Comparison of ENCODE assay signal across 9 mouse cellular contexts in genomic region chr3:73057197-73057811, GRCm38 (mm10). TPM values are rescaled to one million over a fixed set of nuclear protein-coding genes. Genes with fewer than 3 reads are reported as not detected.
DNase-seq lines count a peak whose midpoint lies in the region; ATAC-seq lines count a peak whose summit lies in the region.
"Had no signal": no experiment of that assay in that cellular context is flagged by ENCODE, and none has a peak within 500 bp of the region (broad histone marks: within the 10 kb centered on the region; RNA-seq: fewer than 3 reads in every experiment).

Gene Slitrk3 (minus strand): TSS chr3:73057803.

- DNase-seq in forebrain, embryonic 10.5 days (ENCODE audit: extremely low spot score, low spot score): peak; percentile 52
- peak; percentile 66 to 76 for DNase-seq in layer of hippocampus, postnatal 10 days (ENCODE audit: low spot score in 2 of 2)
- DNase-seq in spleen, postnatal 14 days (ENCODE audit: low spot score in 2 of 2): no peak
- no peak for DNase-seq in thymus, postnatal 0 days (ENCODE audit: low spot score)
- DNase-seq in testis, postnatal 14 days (ENCODE audit: low spot score): no peak

- no peaks in the 10 kb centered on the region for H3K36me3 ChIP-seq in megakaryocyte, embryonic 14.5 days (replicated peaks; ENCODE audit: low read length)
- H3K36me3 ChIP-seq in forebrain, embryonic 10.5 days (replicated peaks): no peaks in the 10 kb centered on the region
- H3K36me3 ChIP-seq in midbrain, embryonic 13.5 days: no peaks in the 10 kb centered on the region

- H3K9ac ChIP-seq in midbrain, embryonic 13.5 days (replicated peaks): peak within 1 kb of the TSS; percentile 79

- WGBS in forebrain, embryonic 10.5 days: 0% methylated on average over 43 of the region's 44 CpGs
- WGBS in midbrain, embryonic 13.5 days: under 1% methylated on average over 39 of the region's 44 CpGs

- H3K4me1 ChIP-seq in megakaryocyte, embryonic 14.5 days: peaks cover 14% of the 10 kb centered on the region
- peaks cover 18% of the 10 kb centered on the region for H3K4me1 ChIP-seq in forebrain, embryonic 10.5 days
- H3K4me1 ChIP-seq in midbrain, embryonic 13.5 days (replicated peaks): peaks cover 23% of the 10 kb centered on the region

- peaks cover 44% of the 10 kb centered on the region for H3K27me3 ChIP-seq in megakaryocyte, embryonic 14.5 days (replicated peaks)
- H3K27me3 ChIP-seq in forebrain, embryonic 10.5 days (ENCODE audit: poor library complexity, severe bottlenecking): peaks cover 70% of the 10 kb centered on the region
- peaks cover 14% of the 10 kb centered on the region for H3K27me3 ChIP-seq in midbrain, embryonic 13.5 days

- ATAC-seq in megakaryocyte, adult 5-6 weeks (ENCODE audit: poor library complexity, severe bottlenecking): no peak
- peak; percentile 77 for ATAC-seq in midbrain, embryonic 13.5 days

- H3K4me3 ChIP-seq in megakaryocyte, embryonic 14.5 days (replicated peaks): peak within 1 kb of the TSS; percentile 50
- H3K4me3 ChIP-seq in forebrain, embryonic 10.5 days: peak within 1 kb of the TSS; percentile 67
- H3K4me3 ChIP-seq in midbrain, embryonic 13.5 days (replicated peaks): peak within 1 kb of the TSS; percentile 67
- H3K4me3 ChIP-seq: myocyte had no signal

- H3K9me3 ChIP-seq in megakaryocyte, embryonic 14.5 days: no peaks in the 10 kb centered on the region
- H3K9me3 ChIP-seq in forebrain, embryonic 10.5 days: no peaks in the 10 kb centered on the region
- no peaks in the 10 kb centered on the region for H3K9me3 ChIP-seq in midbrain, embryonic 13.5 days

- peak within 1 kb of the TSS; percentile 78 for H3K4me2 ChIP-seq in midbrain, embryonic 13.5 days (replicated peaks)

- 0 out of 2 replicates have a peak within 1 kb of the TSS, but pooled peaks have one; percentile 58 for H3K27ac ChIP-seq in forebrain, embryonic 10.5 days
- H3K27ac ChIP-seq in midbrain, embryonic 13.5 days: peak within 1 kb of the TSS; percentile 83

RNA-seq across cellular contexts. Expression of gene Slitrk3, which starts in this region (rescaled TPM):
- not detected in 2 replicates for polyA plus RNA-seq in megakaryocyte, embryonic 14.5 days (2012; ENCODE audit: insufficient read depth, low replicate concordance)
- not detected in 2 replicates for total RNA-seq in megakaryocyte, adult 5-6 weeks (2015)
- total RNA-seq in megakaryocyte, adult 5-6 weeks (2017): not detected in 2 replicates
- polyA plus RNA-seq in forebrain, embryonic 10.5 days (2016; fragmentation: Nextera tagmentation; extraction: Ambion mirVana): 0.18 and 0.27 TPM in 2 replicates
- total RNA-seq in layer of hippocampus, postnatal 10 days (2021): 10 to 100 TPM; 79.3 to 83.3 TPM
- 11.1 and 11.6 TPM in 2 replicates for polyA plus RNA-seq in midbrain, embryonic 13.5 days (2015; fragmentation: Nextera tagmentation; extraction: Ambion mirVana)
- not detected in 2 replicates for polyA plus RNA-seq in thymus, postnatal 0 days (2015; fragmentation: Nextera tagmentation; extraction: Ambion mirVana)
- polyA plus RNA-seq: myocyte had no signal

Comparison
In these comparisons a context has a peak if more than half of its experiments do, and no peak if none do; other contexts are left out.
1. RNA of gene Slitrk3 (total RNA-seq): 79.3 to 83.3 TPM in layer of hippocampus, postnatal 10 days; not detected in megakaryocyte, adult 5-6 weeks; every median in the first group is over 10 times any median in the second.
2. Peak in DNase-seq, H3K4me3 ChIP-seq and H3K27ac ChIP-seq in forebrain, embryonic 10.5 days; RNA of the gene not detected or under 1 TPM.
3. DNase-seq: peak in layer of hippocampus, postnatal 10 days (2 of 2); none in spleen, postnatal 14 days (0 of 2), thymus, postnatal 0 days (single experiment) and testis, postnatal 14 days (single experiment).
4. Peak in every context shown above with its lines, with median percentiles within 50 percentile points of each other: H3K4me3 ChIP-seq.